Mouse (Mus musculus) heart, embryonic 10.5 days (tissue): ENCODE measurements at regions not wholly inside any gene's neighbourhood (a gene's known extent, or its start where the extent isn't known, plus 50 kb on each side); places are given as distances from the start of the nearest gene placed in this dataset.

ENCODE experiments used
- DNase-seq: peaks from one replicate; pipeline ENCODE4 v3.0.0-alpha.2; 2017; ENCODE audit warnings: low spot score
- H3K27ac ChIP-seq: fragments of 300-500 bp; sonication (generic); 2 replicates; pipeline ENCODE4 v1.5.1; 2016; ENCODE audit warnings: mild to moderate bottlenecking
- H3K27me3 ChIP-seq: fragments of 300-500 bp; sonication (generic); 2 replicates; pipeline ENCODE4 v1.6.1; 2016; ENCODE audit warnings: mild to moderate bottlenecking; ENCODE audit not compliant: poor library complexity, insufficient read depth, severe bottlenecking
- H3K36me3 ChIP-seq: fragments of 300-500 bp; sonication (generic); 2 replicates; pipeline ENCODE4 v1.6.1; 2016; ENCODE audit warnings: mild to moderate bottlenecking, moderate library complexity
- H3K4me1 ChIP-seq: fragments of 300-500 bp; sonication (generic); 2 replicates; pipeline ENCODE4 v1.6.1; 2016; ENCODE audit warnings: mild to moderate bottlenecking
- H3K4me3 ChIP-seq: fragments of 300-500 bp; sonication (generic); 2 replicates; pipeline ENCODE4 v1.5.1; 2016; ENCODE audit warnings: mild to moderate bottlenecking, moderate library complexity
- H3K9me3 ChIP-seq: fragments of 300-500 bp; sonication (generic); 2 replicates; pipeline ENCODE4 v1.6.1; 2016; ENCODE audit warnings: mild to moderate bottlenecking, moderate library complexity
- WGBS: fragments of 180-500 bp; shearing (Covaris S2); methylation state at CpG from one replicate; pipeline ENCODE4 v1.1.7; 2016; 5-methylcytosine and 5-hydroxymethylcytosine counted together

- Histone ChIP-seq H3K36me3 (no peaks in the 10 kb centered on the region), H3K4me3 (no peak overlapping the region), H3K4me1 (no peaks in the 10 kb centered on the region), H3K27me3 (peaks cover 76% of the 10 kb centered on the region; the same call in 1 of the 2 replicates), H3K9me3 (no peaks in the 10 kb centered on the region), H3K27ac (no peak overlapping the region)
- DNase-seq, result no peak
- WGBS, result 70% methylated on average over 5 of the region's 5 CpGs
Observed at GRCm38 (mm10) chrX:11905231-11905630, 254.9 kb downstream of the Bcor start.

- no peak overlapping the region for H3K27ac ChIP-seq
- H3K4me3 ChIP-seq, result no peak overlapping the region
- H3K36me3 ChIP-seq, result no peaks in the 10 kb centered on the region
- H3K4me1 ChIP-seq, result no peaks in the 10 kb centered on the region
- no peaks in the 10 kb centered on the region for H3K9me3 ChIP-seq
- no peak for DNase-seq
- H3K27me3 ChIP-seq, result peaks cover 65% of the 10 kb centered on the region; the same call in 1 of the 2 replicates
- WGBS, result 63% methylated on average over 6 of the region's 6 CpGs
Observed at GRCm38 (mm10) chrX:11907167-11907566, 253.0 kb downstream of the Bcor start.

- Histone ChIP-seq H3K4me1 (no peaks in the 10 kb centered on the region; the same call in 1 of the 2 replicates), H3K9me3 (no peaks in the 10 kb centered on the region), H3K27me3 (peaks cover 53% of the 10 kb centered on the region), H3K4me3 (no peak overlapping the region), H3K27ac (no peak overlapping the region), H3K36me3 (no peaks in the 10 kb centered on the region)
- no peak for DNase-seq
- 79% methylated on average over 10 of the region's 10 CpGs for WGBS
Observed at GRCm38 (mm10) chrX:11915984-11916383, 244.2 kb downstream of the Bcor start.

GRCm38 (mm10) chrX:11920231-11920630 lies 239.9 kb downstream of the Bcor start:
- no peaks in the 10 kb centered on the region; the same call in 1 of the 2 replicates for H3K4me1 ChIP-seq
- 0 out of 2 replicates have a peak overlapping the region, but pooled peaks have one; percentile 8 for H3K27ac ChIP-seq
- H3K36me3 ChIP-seq, result no peaks in the 10 kb centered on the region
- H3K27me3 ChIP-seq, result peaks cover 63% of the 10 kb centered on the region
- no peak overlapping the region for H3K4me3 ChIP-seq
- H3K9me3 ChIP-seq, result no peaks in the 10 kb centered on the region
- WGBS, result 50% methylated on average over 2 of the region's 2 CpGs
- no peak for DNase-seq

GRCm38 (mm10) chrX:11924639-11925302 lies 235.4 kb downstream of the Bcor start:
- Histone ChIP-seq H3K9me3 (no peaks in the 10 kb centered on the region), H3K4me3 (no peak overlapping the region), H3K36me3 (no peaks in the 10 kb centered on the region), H3K4me1 (peaks cover 5% of the 10 kb centered on the region; the same call in 1 of the 2 replicates), H3K27ac (no peak overlapping the region), H3K27me3 (peaks cover 44% of the 10 kb centered on the region; the same call in 1 of the 2 replicates)
- 69% methylated on average over 3 of the region's 3 CpGs for WGBS
- no peak for DNase-seq

GRCm38 (mm10) chrX:11926868-11927535 lies 233.2 kb downstream of the Bcor start:
- Histone ChIP-seq H3K4me3 (no peak overlapping the region), H3K9me3 (no peaks in the 10 kb centered on the region), H3K27ac (no peak overlapping the region), H3K4me1 (peaks cover 5% of the 10 kb centered on the region; the same call in 1 of the 2 replicates), H3K36me3 (no peaks in the 10 kb centered on the region), H3K27me3 (peaks cover 66% of the 10 kb centered on the region; the same call in 1 of the 2 replicates)
- DNase-seq, result no peak
- WGBS, result 42% methylated on average over 10 of the region's 10 CpGs

GRCm38 (mm10) chrX:11929448-11929847 lies 230.7 kb downstream of the Bcor start:
- DNase-seq, result no peak
- H3K27me3 ChIP-seq, result peaks cover 67% of the 10 kb centered on the region; the same call in 1 of the 2 replicates
- no peaks in the 10 kb centered on the region for H3K36me3 ChIP-seq
- WGBS, result 54% methylated on average over 6 of the region's 6 CpGs
- H3K9me3 ChIP-seq, result no peaks in the 10 kb centered on the region
- H3K4me3 ChIP-seq, result no peak overlapping the region
- 0 out of 2 replicates have a peak overlapping the region, but pooled peaks have one; percentile 42 for H3K27ac ChIP-seq
- H3K4me1 ChIP-seq, result peaks cover 5% of the 10 kb centered on the region; the same call in 1 of the 2 replicates

- Histone ChIP-seq H3K9me3 (no peaks in the 10 kb centered on the region), H3K36me3 (no peaks in the 10 kb centered on the region), H3K4me3 (no peak overlapping the region), H3K27ac (no peak overlapping the region), H3K4me1 (peaks cover 5% of the 10 kb centered on the region; the same call in 1 of the 2 replicates), H3K27me3 (peaks cover 72% of the 10 kb centered on the region; the same call in 1 of the 2 replicates)
- 49% methylated on average over 9 of the region's 9 CpGs for WGBS
- DNase-seq, result no peak
Observed at GRCm38 (mm10) chrX:11931432-11931831, 228.7 kb downstream of the Bcor start.

GRCm38 (mm10) chrX:11935337-11935736 lies 224.8 kb downstream of the Bcor start:
- Histone ChIP-seq H3K36me3 (no peaks in the 10 kb centered on the region), H3K27me3 (peaks cover 65% of the 10 kb centered on the region; the same call in 1 of the 2 replicates)
- 60% methylated on average over 5 of the region's 5 CpGs for WGBS

GRCm38 (mm10) chrX:11940246-11940645 lies 219.9 kb downstream of the Bcor start:
- H3K4me1 ChIP-seq, result no peaks in the 10 kb centered on the region
- 73% methylated on average over 2 of the region's 2 CpGs for WGBS
- DNase-seq, result no peak
- H3K36me3 ChIP-seq, result no peaks in the 10 kb centered on the region
- H3K4me3 ChIP-seq, result no peak overlapping the region
- no peak overlapping the region for H3K27ac ChIP-seq
- no peaks in the 10 kb centered on the region for H3K9me3 ChIP-seq
- H3K27me3 ChIP-seq, result peaks cover 68% of the 10 kb centered on the region; the same call in 1 of the 2 replicates

More at GRCm38 (mm10) chrX:11935337-11935736, 224.8 kb downstream of the Bcor start:
- Histone ChIP-seq H3K9me3 (no peaks in the 10 kb centered on the region), H3K4me3 (no peak overlapping the region), H3K4me1 (no peaks in the 10 kb centered on the region), H3K27ac (no peak overlapping the region)
- no peak for DNase-seq

GRCm38 (mm10) chrX:11943367-11943766 lies 216.8 kb downstream of the Bcor start:
- peaks cover 74% of the 10 kb centered on the region; the same call in 1 of the 2 replicates for H3K27me3 ChIP-seq
- no peak overlapping the region for H3K27ac ChIP-seq
- H3K36me3 ChIP-seq, result no peaks in the 10 kb centered on the region
- DNase-seq, result no peak
- no peaks in the 10 kb centered on the region for H3K9me3 ChIP-seq
- no peak overlapping the region for H3K4me3 ChIP-seq
- 46% methylated on average over 10 of the region's 10 CpGs for WGBS
- H3K4me1 ChIP-seq, result no peaks in the 10 kb centered on the region

GRCm38 (mm10) chrX:11944574-11944973 lies 215.6 kb downstream of the Bcor start:
- H3K27me3 ChIP-seq, result peaks cover 70% of the 10 kb centered on the region; the same call in 1 of the 2 replicates

GRCm38 (mm10) chrX:11945280-11945679 lies 214.9 kb downstream of the Bcor start:
- Histone ChIP-seq H3K27ac (no peak overlapping the region), H3K4me1 (no peaks in the 10 kb centered on the region), H3K36me3 (no peaks in the 10 kb centered on the region), H3K27me3 (peaks cover 65% of the 10 kb centered on the region; the same call in 1 of the 2 replicates), H3K9me3 (no peaks in the 10 kb centered on the region), H3K4me3 (no peak overlapping the region)
- no peak for DNase-seq
- 50% methylated on average over 1 of the region's 1 CpGs for WGBS

More at GRCm38 (mm10) chrX:11944574-11944973, 215.6 kb downstream of the Bcor start:
- no peaks in the 10 kb centered on the region for H3K4me1 ChIP-seq
- no peak overlapping the region for H3K27ac ChIP-seq
- no peaks in the 10 kb centered on the region for H3K9me3 ChIP-seq
- no peaks in the 10 kb centered on the region for H3K36me3 ChIP-seq
- H3K4me3 ChIP-seq, result no peak overlapping the region
- WGBS, result 49% methylated on average over 6 of the region's 6 CpGs
- DNase-seq, result no peak
